Mouse (Mus musculus) 3T3-L1 (cell line): ENCODE data around the gene Olfr622.

Experiments
- DNase-seq: peaks from one replicate; pipeline ENCODE4 v3.0.0-alpha.2; 2015; ENCODE audit warnings: low read depth, low spot score

Gene Olfr622

DNA sequence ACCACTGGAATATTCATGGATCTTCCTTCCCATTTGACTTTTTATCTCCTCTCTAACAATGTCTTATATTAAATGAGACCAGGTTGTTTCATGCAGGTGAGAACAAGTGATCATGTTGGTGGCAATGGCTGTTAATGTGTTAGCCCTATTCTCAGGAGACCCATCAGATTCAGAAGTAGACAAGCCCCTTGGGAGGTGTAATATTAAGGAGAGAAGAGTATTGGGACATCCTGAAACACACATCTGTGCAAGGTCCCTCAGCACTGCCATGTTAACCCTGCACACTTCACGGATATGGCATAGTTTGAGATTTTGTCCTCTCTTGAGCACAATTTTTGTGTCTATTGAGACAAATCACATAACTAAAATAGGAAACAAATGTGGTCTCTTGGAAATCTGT, at the start of gene Olfr622:
Gene Olfr622, minus strand, starts transcription at position 101 of the 400 bp plus-strand sequence.
- DNase-seq = no peak

DNA sequence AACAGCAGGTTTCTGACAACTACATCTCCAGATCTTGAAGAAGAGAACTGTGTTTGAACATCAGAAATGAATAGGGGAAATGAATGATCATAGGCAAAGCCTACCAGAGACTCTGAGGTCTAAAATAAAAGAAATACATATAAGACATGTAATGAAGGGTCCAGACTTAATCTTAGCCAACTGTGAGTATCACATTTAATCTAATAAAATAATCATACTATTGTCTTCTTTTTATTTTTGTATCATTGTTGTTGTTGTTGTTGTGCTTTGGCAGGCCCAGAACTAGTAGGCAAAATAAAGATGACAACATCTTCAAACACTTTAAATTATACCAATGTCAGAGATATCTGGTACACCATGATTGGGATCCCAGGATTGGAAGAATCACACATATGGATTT, 39.9 kb upstream of the Olfr622 start, which contains the start of gene Olfr625-ps1:
Gene Olfr625-ps1, plus strand, starts transcription at position 301 of the 400 bp plus-strand sequence.
- DNase-seq = no peak

- no peak for DNase-seq
Observed at GRCm38 (mm10) chr7:103671091-103671490, 28.6 kb upstream of the Olfr622 start, which contains the start of gene Olfr624. Olfr624 (minus strand) TSS chr7:103671191.

DNA sequence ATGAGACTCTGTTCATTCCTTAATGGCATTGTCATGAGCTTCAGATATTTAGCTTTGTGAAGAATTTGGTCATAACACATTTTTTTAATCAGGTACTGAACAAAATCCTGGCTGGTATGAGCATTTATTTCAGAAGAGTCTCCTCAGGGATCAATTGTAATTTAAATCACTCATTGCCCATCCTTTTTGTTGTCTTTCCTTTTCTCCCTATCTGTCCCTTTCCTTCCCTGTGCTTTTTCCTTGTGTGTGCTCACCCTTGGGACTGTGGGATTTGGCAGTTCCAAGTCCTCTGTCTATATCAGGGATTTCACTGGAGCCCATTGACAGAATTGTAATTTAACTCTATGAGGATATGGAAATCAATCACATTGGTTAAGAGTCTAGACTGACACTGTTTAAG, 21.1 kb upstream of the Olfr622 start, which contains the start of gene Olfr623:
Gene Olfr623, minus strand, starts transcription at position 101 of the 400 bp plus-strand sequence.
- DNase-seq = no peak

DNA sequence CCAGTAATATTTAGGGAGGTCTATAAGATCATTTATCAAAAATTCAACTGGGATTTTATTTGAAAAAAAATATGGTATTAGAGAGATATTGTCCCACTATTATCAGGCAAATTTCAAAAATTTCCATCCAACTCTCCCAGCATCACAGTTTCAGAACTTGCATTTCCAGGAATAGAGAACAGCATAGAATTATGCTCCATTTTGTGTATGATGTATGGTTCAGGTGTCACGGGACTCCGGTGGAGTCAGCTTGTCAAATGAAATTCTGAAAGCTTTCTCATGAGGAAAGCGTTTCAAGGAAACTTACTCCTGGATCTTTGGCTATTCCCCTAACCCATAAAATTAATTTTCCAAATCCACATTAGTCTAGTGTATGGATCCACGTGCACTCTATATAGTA, 1.6 kb upstream of the Olfr622 start:
- DNase-seq = no peak

- no peak for DNase-seq
Observed at GRCm38 (mm10) chr7:103636795-103637194, 5.7 kb downstream of the Olfr622 start.

DNA sequence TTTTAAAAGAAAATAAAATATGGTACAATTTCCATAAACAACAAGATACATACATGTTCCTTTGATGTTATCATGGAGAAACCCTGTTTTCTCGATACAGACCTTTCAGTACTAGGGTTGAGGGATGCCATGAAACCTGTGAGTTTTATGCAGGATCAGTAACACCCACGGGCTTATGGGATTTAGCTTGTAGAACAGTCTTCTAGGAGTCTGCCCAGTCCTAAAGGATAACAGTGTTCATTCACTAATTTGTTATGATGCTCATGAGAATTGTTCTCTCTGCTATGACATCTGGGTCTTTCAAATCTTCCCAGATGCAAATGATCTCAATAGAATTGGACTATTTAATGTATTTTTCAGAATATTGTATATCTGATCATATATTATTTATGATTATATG, 30.1 kb downstream of the Olfr622 start, which contains the start of gene Olfr620:
Gene Olfr620, minus strand, starts transcription at position 101 of the 400 bp plus-strand sequence.
- DNase-seq = no peak

DNA sequence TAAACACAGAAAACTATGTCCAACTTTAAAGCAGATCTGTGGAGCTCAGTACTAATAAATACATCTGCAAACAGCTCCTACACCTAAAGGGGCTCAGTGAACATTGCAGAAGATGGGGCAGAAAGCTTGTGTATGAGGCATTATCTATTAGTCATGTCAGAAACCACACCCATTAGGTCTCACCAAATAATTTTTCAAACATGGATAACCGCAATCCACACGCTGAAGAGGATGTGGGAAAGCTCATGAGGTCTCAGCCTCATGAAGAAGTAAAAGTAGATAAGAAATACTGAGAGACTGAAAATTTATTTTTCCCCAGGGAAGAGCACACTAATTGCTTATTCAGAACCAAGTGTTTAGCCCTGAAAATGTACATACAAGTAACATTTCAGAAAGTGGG, 35.1 kb downstream of the Olfr622 start:
- no peak for DNase-seq

GRCm38 (mm10) chr7:103600275-103600674, 42.2 kb downstream of the Olfr622 start, which contains the start of gene Olfr619:
Olfr619 (plus strand) TSS chr7:103600575.
- no peak for DNase-seq

DNA sequence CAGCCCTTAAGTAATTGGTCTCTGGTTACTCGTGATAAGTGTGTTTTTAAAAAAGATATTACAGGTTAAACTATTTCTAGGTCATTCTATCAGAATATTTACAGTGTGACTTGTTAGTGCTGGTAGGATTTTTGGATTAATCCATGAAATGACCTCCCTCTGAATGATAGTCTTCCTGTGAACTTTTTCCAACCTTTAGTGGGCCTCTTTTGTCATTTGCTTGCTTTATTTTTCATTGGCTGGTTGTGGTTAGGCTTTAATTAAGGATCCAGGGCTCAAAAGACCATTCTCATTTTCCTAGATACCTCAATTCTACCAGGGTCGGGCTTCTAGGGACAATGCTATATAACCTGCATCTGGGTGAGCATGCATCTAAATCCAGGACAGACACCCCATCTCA, 52.7 kb downstream of the Olfr622 start, which contains the start of gene Olfr618:
Gene Olfr618, plus strand, starts transcription at position 301 of the 400 bp plus-strand sequence.
- DNase-seq = no peak
